Mouse (Mus musculus) macrophage (primary cell): Measurements from ENCODE around the gene Fdps. TPM values are rescaled to one million over a fixed set of nuclear protein-coding genes. Genes with fewer than 3 reads are reported as not detected.

Experiments
- polyA plus RNA-seq: library from polyadenylated mRNA; stranded (reverse); fragments of 250-400 nt; gene quantifications from 3 replicates; pipeline ENCODE4 v1.2.4, GENCODE M21; 2018; ENCODE audit warnings: inconsistent platforms

Fdps gene
- polyA plus RNA-seq, 1 experiment from 2014 or later, result 31.5 TPM

Other genes with a start within 250 kb of the Fdps start
- 11.2 to 22.5 TPM (median 13.4 TPM) in 3 replicates for gene Msto1, start 188.0 kb downstream of the Fdps start, polyA plus RNA-seq
- gene Ash1l, start 151.3 kb downstream of the Fdps start, polyA plus RNA-seq, result 11.3 to 14.9 TPM (median 12.2 TPM) in 3 replicates
- gene Dap3, start 150.8 kb downstream of the Fdps start, polyA plus RNA-seq, result 20.8 to 37.1 TPM (median 35.9 TPM) in 3 replicates
- 8.1 to 14.4 TPM (median 11.2 TPM) in 3 replicates for gene Rusc1, start 8.6 kb downstream of the Fdps start, polyA plus RNA-seq
- gene Gm43738, start 860 bp downstream of the Fdps start, polyA plus RNA-seq, result not detected in 3 replicates
- gene Pklr, start 34.2 kb upstream of the Fdps start, polyA plus RNA-seq, result not detected in 3 replicates
- 0.11 to 0.20 TPM (median 0.15 TPM) in 3 replicates for gene Hcn3, start 58.2 kb upstream of the Fdps start, polyA plus RNA-seq
- gene Clk2, start 62.8 kb upstream of the Fdps start, polyA plus RNA-seq, result 19.9 to 35.6 TPM (median 25.1 TPM) in 3 replicates
- gene Scamp3, start 75.5 kb upstream of the Fdps start, polyA plus RNA-seq, result 79.6 to 84.3 TPM (median 80.5 TPM) in 3 replicates
- 1.1 to 4.4 TPM (median 1.9 TPM) in 3 replicates for gene Fam189b, start 81.2 kb upstream of the Fdps start, polyA plus RNA-seq
- 205 to 294 TPM (median 220 TPM) in 3 replicates for gene Gba, start 101.0 kb upstream of the Fdps start, polyA plus RNA-seq
- gene Thbs3, start 113.2 kb upstream of the Fdps start, polyA plus RNA-seq, result 0.17 to 0.68 TPM (median 0.34 TPM) in 3 replicates
- gene Mtx1, start 125.1 kb upstream of the Fdps start, polyA plus RNA-seq, result 55.2 to 102 TPM (median 79.3 TPM) in 3 replicates
- not detected in 3 replicates for gene Muc1, start 127.1 kb upstream of the Fdps start, polyA plus RNA-seq
- gene Krtcap2, start 144.0 kb upstream of the Fdps start, polyA plus RNA-seq, result 30.5 to 54.3 TPM (median 43.8 TPM) in 3 replicates
- 0.22 TPM in 1 of 3 replicates, not detected in the others for gene Trim46, start 144.3 kb upstream of the Fdps start, polyA plus RNA-seq
- gene Dpm3, start 157.4 kb upstream of the Fdps start, polyA plus RNA-seq, result 23.7 to 90.4 TPM (median 70.3 TPM) in 3 replicates
- gene Slc50a1, start 168.6 kb upstream of the Fdps start, polyA plus RNA-seq, result 18.0 to 31.9 TPM (median 31.9 TPM) in 3 replicates
- 0.20 to 0.25 TPM in 2 of 3 replicates, not detected in the other for gene Efna1, start 179.2 kb upstream of the Fdps start, polyA plus RNA-seq
- not detected in 3 replicates for gene Efna3, start 221.0 kb upstream of the Fdps start, polyA plus RNA-seq
- not detected in 3 replicates for gene Efna4, start 236.1 kb upstream of the Fdps start, polyA plus RNA-seq
- gene Adam15, start 248.0 kb upstream of the Fdps start, polyA plus RNA-seq, result 143 to 250 TPM (median 157 TPM) in 3 replicates